Mouse (Mus musculus) ES-Bruce4 (cell line): ENCODE data around the gene Ctrl. TPM values are rescaled to one million over a fixed set of nuclear protein-coding genes. Genes with fewer than 3 reads are reported as not detected.
A peak's percentile ranks its signal among the peaks of the same experiment; 100 is the strongest.

ENCODE experiments used
- H3K27ac ChIP-seq: 2 replicates; pipeline ENCODE4 v1.5.1; 2012; ENCODE audit warnings: low read length, inconsistent platforms; ENCODE audit not compliant: insufficient read depth
- H3K27me3 ChIP-seq: 2 replicates; pipeline ENCODE4 v1.6.1; 2012; ENCODE audit warnings: mild to moderate bottlenecking, low read length, inconsistent platforms; ENCODE audit not compliant: control insufficient read depth, poor library complexity, insufficient read depth, severe bottlenecking
- H3K36me3 ChIP-seq: 2 replicates; pipeline ENCODE4 v1.6.1; 2012; ENCODE audit warnings: inconsistent platforms, mild to moderate bottlenecking, low read length, moderate library complexity; ENCODE audit not compliant: control insufficient read depth, poor library complexity, insufficient read depth, severe bottlenecking
- H3K4me1 ChIP-seq: one replicate; pipeline ENCODE4 v1.8.1; 2011; ENCODE audit warnings: low read length; ENCODE audit not compliant: control insufficient read depth, insufficient read depth
- H3K4me3 ChIP-seq: 2 replicates; pipeline ENCODE4 v1.5.1; 2011; ENCODE audit warnings: low read depth, mild to moderate bottlenecking, low read length
- H3K9ac ChIP-seq: 2 replicates; pipeline ENCODE4 v1.6.1; 2012; ENCODE audit warnings: low read depth, mild to moderate bottlenecking, inconsistent platforms; ENCODE audit not compliant: poor library complexity, severe bottlenecking
- H3K9me3 ChIP-seq: replicated peaks from 2 replicates; pipeline ENCODE4 v1.6.1; 2012; ENCODE audit warnings: mild to moderate bottlenecking, low read length, inconsistent platforms; ENCODE audit not compliant: control insufficient read depth, poor library complexity, insufficient read depth, severe bottlenecking
- CTCF ChIP-seq: IDR thresholded peaks from one replicate; pipeline ENCODE4 v1.8.1; 2011; ENCODE audit warnings: low read depth, low read length
- EP300 ChIP-seq: IDR thresholded peaks from 2 replicates; pipeline ENCODE4 v1.6.1; 2011; ENCODE audit warnings: low read depth, low read length; ENCODE audit not compliant: insufficient read depth
- POLR2A ChIP-seq: IDR thresholded peaks from one replicate; pipeline ENCODE4 v1.8.1; 2011; ENCODE audit warnings: low read length; ENCODE audit not compliant: insufficient read depth
- polyA plus RNA-seq: library from polyadenylated mRNA; stranded (reverse); fragments of >200 nt; gene quantifications from 2 replicates; pipeline ENCODE4 v1.2.4, GENCODE M21; 2011; ENCODE audit warnings: low read depth; ENCODE audit not compliant: missing spikeins, insufficient read depth, insufficient read length

Ctrl gene
- polyA plus RNA-seq, 1 experiment, result 1.7 TPM

DNA sequence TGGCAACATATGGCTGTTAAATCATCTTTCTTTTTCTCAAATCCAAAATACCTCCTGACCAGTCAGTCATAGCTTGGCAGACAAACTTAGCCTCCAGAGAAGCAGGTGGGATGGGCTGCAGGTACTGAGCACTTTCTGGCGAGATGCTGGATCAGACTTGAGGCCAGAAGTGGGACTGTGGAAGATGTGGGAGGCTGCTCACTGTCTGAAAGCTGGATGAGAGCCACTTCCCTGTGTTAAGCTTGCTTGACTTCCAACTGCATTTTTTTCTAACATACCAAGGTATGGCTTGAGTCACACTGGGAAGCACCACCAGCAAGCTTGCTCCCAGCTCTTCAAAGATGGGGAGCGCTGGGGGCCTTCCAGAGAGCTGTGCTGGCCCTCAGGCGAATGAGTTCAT is 8.5 kb downstream of the Ctrl start:
- no peaks in the 10 kb centered on the region for H3K9me3 ChIP-seq
- no peaks in the 10 kb centered on the region; the same call in 1 of the 2 replicates for H3K36me3 ChIP-seq
- H3K27me3 ChIP-seq, result no peaks in the 10 kb centered on the region
- no peaks in the 10 kb centered on the region for H3K4me1 ChIP-seq
- H3K9ac ChIP-seq, result no peak overlapping the region
- no peak overlapping the region for H3K27ac ChIP-seq
- no peak for TF ChIP-seq EP300
- TF ChIP-seq POLR2A, result no peak
- TF ChIP-seq CTCF, result no peak
- H3K4me3 ChIP-seq, result no peak overlapping the region

- no peak for TF ChIP-seq EP300
- no peak for TF ChIP-seq CTCF
- no peak for TF ChIP-seq POLR2A
- Histone ChIP-seq H3K36me3 (peaks cover 12% of the 10 kb centered on the region), H3K9me3 (no peaks in the 10 kb centered on the region), H3K4me3 (no peak overlapping the region), H3K9ac (no peak overlapping the region), H3K4me1 (no peaks in the 10 kb centered on the region), H3K27ac (no peak overlapping the region), H3K27me3 (no peaks in the 10 kb centered on the region)
Observed at GRCm38 (mm10) chr8:105919390-105919789, 14.3 kb downstream of the Ctrl start.

DNA sequence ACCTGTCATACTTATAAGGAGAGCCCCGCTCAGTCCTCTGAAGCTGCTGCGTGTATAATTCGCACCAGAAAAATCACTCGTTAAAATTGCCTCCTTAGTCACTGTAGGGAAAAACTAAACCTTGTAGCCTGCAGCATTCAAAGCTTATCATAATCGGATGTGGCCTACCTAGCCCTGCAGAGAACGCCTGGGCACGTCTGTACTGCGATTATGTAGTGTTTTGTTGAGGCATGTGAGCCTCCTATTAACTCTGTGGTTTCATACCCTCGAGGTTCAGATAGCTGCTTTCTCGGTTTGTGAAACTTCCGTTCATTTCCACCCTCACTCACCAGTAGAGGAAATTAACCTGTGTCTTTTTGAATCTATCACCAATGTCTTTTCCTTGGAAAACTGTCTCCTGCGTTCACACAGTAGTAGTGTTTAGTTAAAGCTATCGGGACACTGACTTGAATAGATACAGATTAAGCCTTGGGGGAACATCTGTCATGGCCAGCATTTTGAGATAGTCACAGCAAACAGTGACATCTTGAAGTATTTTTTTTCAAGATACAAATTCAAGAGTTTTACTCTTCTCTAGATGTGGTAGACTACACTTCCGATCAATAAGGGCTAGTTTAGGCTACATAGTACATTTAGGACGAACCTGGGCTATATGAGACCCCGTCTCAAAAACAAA is 32.6 kb downstream of the Ctrl start:
- no peak overlapping the region for H3K27ac ChIP-seq
- peak overlapping the region; percentile 82 for H3K4me3 ChIP-seq
- H3K4me1 ChIP-seq, result no peaks in the 10 kb centered on the region
- no peak for TF ChIP-seq CTCF
- TF ChIP-seq EP300, result no peak
- TF ChIP-seq POLR2A, result no peak
- H3K36me3 ChIP-seq, result peaks cover 3% of the 10 kb centered on the region; the same call in 1 of the 2 replicates
- no peaks in the 10 kb centered on the region for H3K9me3 ChIP-seq
- H3K27me3 ChIP-seq, result no peaks in the 10 kb centered on the region
- H3K9ac ChIP-seq, result peak overlapping the region; percentile 92

- no peak for TF ChIP-seq POLR2A
- no peak for TF ChIP-seq CTCF
- TF ChIP-seq EP300, result no peak
- H3K9me3 ChIP-seq, result no peaks in the 10 kb centered on the region
- H3K9ac ChIP-seq, result peak within 1 kb of the TSS; percentile 92
- peak within 1 kb of the TSS; percentile 82 for H3K4me3 ChIP-seq
- H3K27ac ChIP-seq, result no peak within 1 kb of the TSS
- H3K36me3 ChIP-seq, result peaks cover 2% of the 10 kb centered on the region; the same call in 1 of the 2 replicates
- no peaks in the 10 kb centered on the region for H3K4me1 ChIP-seq
- H3K27me3 ChIP-seq, result no peaks in the 10 kb centered on the region
Observed at GRCm38 (mm10) chr8:105900180-105900940, 33.3 kb downstream of the Ctrl start, which contains the start of gene Pskh1. Gene Pskh1, plus strand, starts transcription at chr8:105900441.

- no peaks in the 10 kb centered on the region for H3K9me3 ChIP-seq
- no peaks in the 10 kb centered on the region for H3K27me3 ChIP-seq
- H3K27ac ChIP-seq, result no peak overlapping the region
- no peak overlapping the region for H3K9ac ChIP-seq
- no peaks in the 10 kb centered on the region for H3K4me1 ChIP-seq
- TF ChIP-seq CTCF (no peak), POLR2A (no peak), EP300 (no peak)
- H3K4me3 ChIP-seq, result no peak overlapping the region
- H3K36me3 ChIP-seq, result no peaks in the 10 kb centered on the region
Observed at GRCm38 (mm10) chr8:105897801-105898480, 35.7 kb downstream of the Ctrl start.

DNA sequence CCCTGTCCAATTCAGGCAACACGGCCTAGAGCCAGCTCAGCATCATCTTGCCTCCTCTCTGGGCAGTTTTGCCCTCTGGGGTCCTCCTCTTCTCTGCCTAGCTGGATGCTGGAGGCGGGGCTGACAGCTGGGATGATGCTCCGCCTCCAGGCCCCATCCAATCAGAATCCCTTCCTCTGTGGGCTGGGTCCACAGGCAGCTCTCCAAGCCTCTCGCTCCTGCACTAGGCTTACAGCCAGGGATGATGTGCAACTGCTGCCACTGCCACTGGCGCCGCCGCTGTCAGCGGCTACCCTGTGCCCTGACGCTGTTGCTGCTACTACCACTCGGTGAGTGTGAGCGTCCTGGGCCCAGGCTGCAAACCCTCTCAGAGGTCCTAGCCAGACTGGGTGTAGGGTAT is 40.3 kb downstream of the Ctrl start, which contains the start of gene Nrn1l:
Gene Nrn1l, plus strand, starts transcription at position 229 of the 400 bp plus-strand sequence.
- 0 out of 2 replicates have a peak within 1 kb of the TSS, but pooled peaks have one; percentile 1 for H3K4me3 ChIP-seq
- H3K36me3 ChIP-seq, result peaks cover 30% of the 10 kb centered on the region
- H3K9ac ChIP-seq, result 0 out of 2 replicates have a peak within 1 kb of the TSS, but pooled peaks have one; percentile 11

More for the DNA sequence above, 40.3 kb downstream of the Ctrl start, which contains the start of gene Nrn1l:
- Histone ChIP-seq H3K27ac (no peak within 1 kb of the TSS), H3K4me1 (no peaks in the 10 kb centered on the region), H3K9me3 (no peaks in the 10 kb centered on the region), H3K27me3 (no peaks in the 10 kb centered on the region)
- TF ChIP-seq EP300, result no peak
- TF ChIP-seq POLR2A, result no peak
- TF ChIP-seq CTCF, result no peak
